Comparison of ENCODE assay signal across 18 mouse cellular contexts in genomic region chr11:64597305-64597704, GRCm38 (mm10).
A peak's percentile ranks its signal among the peaks of the same experiment; 100 is the strongest.
DNase-seq lines count a peak whose midpoint lies in the region; ATAC-seq and TF ChIP-seq lines count a peak whose summit lies in the region.
"Had no signal": no experiment of that assay in that cellular context is flagged by ENCODE, and none has a peak within 500 bp of the region (broad histone marks: within the 10 kb centered on the region; RNA-seq: fewer than 3 reads in every experiment).

No protein-coding gene starts in this region.

- no peaks in the 10 kb centered on the region for H3K36me3 ChIP-seq in forebrain, embryonic 16.5 days (ENCODE audit: control insufficient read depth, insufficient read depth)
- no peaks in the 10 kb centered on the region for H3K36me3 ChIP-seq in forebrain, embryonic 15.5 days
- no peaks in the 10 kb centered on the region for H3K36me3 ChIP-seq in hindbrain, embryonic 16.5 days (ENCODE audit: control insufficient read depth, insufficient read depth, low read length)
- H3K36me3 ChIP-seq in hindbrain, embryonic 10.5 days: no peaks in the 10 kb centered on the region
- H3K36me3 ChIP-seq in midbrain, postnatal 0 days (ENCODE audit: insufficient read depth, low read length): no peaks in the 10 kb centered on the region
- no peaks in the 10 kb centered on the region for H3K36me3 ChIP-seq in midbrain, embryonic 10.5 days
- H3K36me3 ChIP-seq: embryonic facial prominence, embryonic 10.5 days; embryonic facial prominence, embryonic 12.5 days; forebrain, embryonic 12.5 days had no signal

- intact Hi-C loops in left cerebral cortex, postnatal 25 days (cut with DNase I): no loop called here

- no peak overlapping the region for H3K9ac ChIP-seq in forebrain, embryonic 16.5 days (replicated peaks; ENCODE audit: low read depth, low read length)
- H3K9ac ChIP-seq in forebrain, embryonic 15.5 days (replicated peaks): no peak overlapping the region
- H3K9ac ChIP-seq in hindbrain, embryonic 16.5 days (ENCODE audit: low read depth, low read length): no peak overlapping the region
- no peak overlapping the region for H3K9ac ChIP-seq in midbrain, postnatal 0 days (replicated peaks; ENCODE audit: low read length, poor library complexity, severe bottlenecking)
- H3K9ac ChIP-seq: embryonic facial prominence, embryonic 12.5 days; forebrain, embryonic 12.5 days; forebrain, postnatal 0 days had no signal

- TF ChIP-seq CTCF in midbrain, postnatal 0 days (IDR thresholded peaks at IDR 0.05): no peak

- H3K9me3 ChIP-seq in forebrain, embryonic 16.5 days (ENCODE audit: control insufficient read depth, low read length): no peaks in the 10 kb centered on the region
- no peaks in the 10 kb centered on the region for H3K9me3 ChIP-seq in forebrain, embryonic 15.5 days
- no peaks in the 10 kb centered on the region for H3K9me3 ChIP-seq in hindbrain, embryonic 16.5 days (ENCODE audit: control insufficient read depth, low read length)
- no peaks in the 10 kb centered on the region for H3K9me3 ChIP-seq in hindbrain, embryonic 10.5 days
- no peaks in the 10 kb centered on the region for H3K9me3 ChIP-seq in midbrain, postnatal 0 days (ENCODE audit: low read length)
- H3K9me3 ChIP-seq in midbrain, embryonic 10.5 days (replicated peaks): peaks cover 4% of the 10 kb centered on the region; the same call in 1 of the 2 replicates
- H3K9me3 ChIP-seq: embryonic facial prominence, embryonic 10.5 days; embryonic facial prominence, embryonic 12.5 days; forebrain, embryonic 12.5 days had no signal

- H3K4me1 ChIP-seq in forebrain, embryonic 16.5 days (replicated peaks; ENCODE audit: control insufficient read depth, insufficient read depth, low read length): peaks cover 9% of the 10 kb centered on the region
- H3K4me1 ChIP-seq in forebrain, embryonic 15.5 days: peaks cover 11% of the 10 kb centered on the region
- H3K4me1 ChIP-seq in hindbrain, embryonic 16.5 days (ENCODE audit: control insufficient read depth, insufficient read depth, low read depth, low read length): 0 out of 2 replicates have a peak, but pooled peaks cover 3% of the 10 kb centered on the region
- H3K4me1 ChIP-seq in hindbrain, embryonic 10.5 days (replicated peaks): peaks cover 13% of the 10 kb centered on the region
- H3K4me1 ChIP-seq in midbrain, postnatal 0 days (ENCODE audit: insufficient read depth, low read length): no peaks in the 10 kb centered on the region
- H3K4me1 ChIP-seq in midbrain, embryonic 10.5 days: peaks cover 16% of the 10 kb centered on the region

- no peak overlapping the region for H3K4me3 ChIP-seq in forebrain, embryonic 16.5 days (replicated peaks; ENCODE audit: low read length)
- no peak overlapping the region for H3K4me3 ChIP-seq in forebrain, embryonic 15.5 days
- H3K4me3 ChIP-seq in hindbrain, embryonic 16.5 days (ENCODE audit: low read length): no peak overlapping the region
- H3K4me3 ChIP-seq in hindbrain, embryonic 10.5 days: no peak overlapping the region
- H3K4me3 ChIP-seq in midbrain, postnatal 0 days (ENCODE audit: low read depth, low read length): no peak overlapping the region
- H3K4me3 ChIP-seq in midbrain, embryonic 10.5 days: no peak overlapping the region
- H3K4me3 ChIP-seq: embryonic facial prominence, embryonic 10.5 days; embryonic facial prominence, embryonic 12.5 days; forebrain, embryonic 12.5 days had no signal

- no peaks in the 10 kb centered on the region for H3K27me3 ChIP-seq in forebrain, embryonic 16.5 days (replicated peaks; ENCODE audit: control insufficient read depth, insufficient read depth, low read length)
- no peaks in the 10 kb centered on the region for H3K27me3 ChIP-seq in forebrain, embryonic 15.5 days
- H3K27me3 ChIP-seq in hindbrain, embryonic 16.5 days (replicated peaks; ENCODE audit: control insufficient read depth, insufficient read depth, low read length): no peaks in the 10 kb centered on the region
- H3K27me3 ChIP-seq in hindbrain, embryonic 10.5 days (ENCODE audit: insufficient read depth, poor library complexity, severe bottlenecking): peaks cover 18% of the 10 kb centered on the region; the same call in 1 of the 2 replicates
- no peaks in the 10 kb centered on the region for H3K27me3 ChIP-seq in midbrain, postnatal 0 days (ENCODE audit: insufficient read depth, low read length)
- H3K27me3 ChIP-seq in midbrain, embryonic 10.5 days (ENCODE audit: low read depth, poor library complexity, severe bottlenecking): peaks cover 8% of the 10 kb centered on the region
- H3K27me3 ChIP-seq: embryonic facial prominence, embryonic 12.5 days; forebrain, embryonic 12.5 days had no signal

- 18% methylated on average over 4 of the region's 4 CpGs for WGBS in forebrain, embryonic 16.5 days
- 42% methylated on average over 4 of the region's 4 CpGs for WGBS in forebrain, embryonic 15.5 days
- 42% methylated on average over 4 of the region's 4 CpGs for WGBS in hindbrain, embryonic 16.5 days
- WGBS in hindbrain, embryonic 10.5 days: 53% methylated on average over 4 of the region's 4 CpGs
- 53% methylated on average over 4 of the region's 4 CpGs for WGBS in midbrain, postnatal 0 days
- WGBS in midbrain, embryonic 10.5 days: 63% methylated on average over 4 of the region's 4 CpGs

- H3K27ac ChIP-seq in forebrain, embryonic 16.5 days (ENCODE audit: low read length): no peak overlapping the region
- H3K27ac ChIP-seq in forebrain, embryonic 15.5 days (replicated peaks): no peak overlapping the region
- H3K27ac ChIP-seq in hindbrain, embryonic 16.5 days (ENCODE audit: low read depth, low read length): no peak overlapping the region
- no peak overlapping the region for H3K27ac ChIP-seq in hindbrain, embryonic 10.5 days
- H3K27ac ChIP-seq in midbrain, postnatal 0 days (ENCODE audit: low read depth, low read length): no peak overlapping the region
- H3K27ac ChIP-seq in midbrain, embryonic 10.5 days (replicated peaks): no peak overlapping the region
- H3K27ac ChIP-seq: embryonic facial prominence, embryonic 10.5 days; embryonic facial prominence, embryonic 12.5 days; forebrain, embryonic 12.5 days had no signal

- peak; percentile 48 for ATAC-seq in forebrain, embryonic 16.5 days
- no peak; the same call in 1 of the 2 replicates for ATAC-seq in forebrain, embryonic 15.5 days (replicated peaks)
- ATAC-seq in hindbrain, embryonic 16.5 days: peak; percentile 85
- ATAC-seq in midbrain, postnatal 0 days (ENCODE audit: low FRiP score): no peak
- ATAC-seq: forebrain, postnatal 0 days had no signal

- H3K4me2 ChIP-seq in forebrain, embryonic 16.5 days (ENCODE audit: low read length): no peak overlapping the region
- no peak overlapping the region for H3K4me2 ChIP-seq in forebrain, embryonic 15.5 days (replicated peaks)
- no peak overlapping the region for H3K4me2 ChIP-seq in hindbrain, embryonic 16.5 days (ENCODE audit: low read length)
- no peak overlapping the region for H3K4me2 ChIP-seq in midbrain, postnatal 0 days (ENCODE audit: low read depth, low read length, poor library complexity, severe bottlenecking)
- H3K4me2 ChIP-seq: embryonic facial prominence, embryonic 12.5 days; forebrain, embryonic 12.5 days had no signal

- DNase-seq in hindbrain, embryonic 10.5 days (ENCODE audit: low spot score): no peak
- peak; percentile 42 for DNase-seq in midbrain, postnatal 0 days (ENCODE audit: low spot score)
- DNase-seq in midbrain, embryonic 10.5 days (ENCODE audit: low spot score): no peak
- DNase-seq in left cerebral cortex, postnatal 25 days (ENCODE audit: low spot score in 2 of 2): no peak
- DNase-seq: adrenal gland, adult 2 months; adrenal gland, postnatal 10 days; adrenal gland, postnatal 25 days; cerebellum, adult 11-12 months; cerebellum, adult 2 months; cerebellum, adult 9-10 months; cerebellum, postnatal 25 days; forebrain, postnatal 0 days had no signal

Comparison
In these comparisons a context has a peak if more than half of its experiments do, and no peak if none do; other contexts are left out.
1. ATAC-seq: peak in forebrain, embryonic 16.5 days (single experiment) and hindbrain, embryonic 16.5 days (single experiment); none in forebrain, embryonic 15.5 days (single experiment) and midbrain, postnatal 0 days (single experiment).